Mouse (Mus musculus) adrenal gland, adult 2 months (tissue): ENCODE results near the gene 4930505A04Rik. TPM values are rescaled to one million over a fixed set of nuclear protein-coding genes. Genes with fewer than 3 reads are reported as not detected.

Experiments used
- polyA plus RNA-seq: library from polyadenylated mRNA; depleted of rRNA; stranded (reverse); fragments of >200 nt; gene quantifications from 2 replicates; pipeline ENCODE4 v1.2.3, GENCODE M21; 2012; rRNA removed
- total RNA-seq, 2 experiments: library from RNA; stranded (reverse); gene quantifications; 2 replicates each; pipeline ENCODE4 v1.2.3; 2021

4930505A04Rik gene
- total and polyA plus RNA-seq, 3 experiments = 0.55 TPM; not detected in 2

Other genes with a start within 250 kb of the 4930505A04Rik start
- gene Sptbn1, start 203.7 kb downstream of the 4930505A04Rik start, total RNA-seq = 100 to 1,000 TPM; 249 to 315 TPM
- gene Sptbn1, start 203.7 kb downstream of the 4930505A04Rik start, polyA plus RNA-seq = 40.5 and 53.8 TPM in 2 replicates
- gene Acyp2, start 177.8 kb upstream of the 4930505A04Rik start, total RNA-seq = 10 to 100 TPM; 25.9 to 37.1 TPM
- gene Acyp2, start 177.8 kb upstream of the 4930505A04Rik start, polyA plus RNA-seq = 3.9 TPM in 2 replicates